Mouse (Mus musculus) midbrain, embryonic 13.5 days (tissue): ENCODE results near the gene 1600014C10Rik. TPM values are rescaled to one million over a fixed set of nuclear protein-coding genes. Genes with fewer than 3 reads are reported as not detected.

ENCODE experiments used
- ATAC-seq: fragments of 200-750 bp; cut with Nextera tagmentation; 2 replicates; pipeline ENCODE4 v1.8.0; 2017; ENCODE audit warnings: mild to moderate bottlenecking, moderate TSS enrichment, moderate library complexity
- H3K27ac ChIP-seq: fragments of 300-500 bp; sonication (generic); 2 replicates; pipeline ENCODE4 v1.5.1; 2015; ENCODE audit warnings: inconsistent platforms, mild to moderate bottlenecking, moderate library complexity
- H3K27me3 ChIP-seq: fragments of 300-500 bp; sonication (generic); 2 replicates; pipeline ENCODE4 v1.6.1; 2015; ENCODE audit warnings: mild to moderate bottlenecking, inconsistent platforms
- H3K36me3 ChIP-seq: fragments of 300-500 bp; sonication (generic); 2 replicates; pipeline ENCODE4 v1.6.1; 2015; ENCODE audit warnings: mild to moderate bottlenecking, inconsistent platforms
- H3K4me1 ChIP-seq: fragments of 300-500 bp; sonication (generic); replicated peaks from 2 replicates; pipeline ENCODE4 v1.6.1; 2015; ENCODE audit warnings: inconsistent platforms
- H3K4me2 ChIP-seq: fragments of 300-500 bp; sonication (generic); replicated peaks from 2 replicates; pipeline ENCODE4 v1.6.1; 2015; ENCODE audit warnings: moderate library complexity, mild to moderate bottlenecking, inconsistent platforms
- H3K4me3 ChIP-seq: fragments of 300-500 bp; sonication (generic); replicated peaks from 2 replicates; pipeline ENCODE4 v1.5.1; 2015; ENCODE audit warnings: mild to moderate bottlenecking, inconsistent platforms
- H3K9ac ChIP-seq: fragments of 300-500 bp; sonication (generic); replicated peaks from 2 replicates; pipeline ENCODE4 v1.6.1; 2015; ENCODE audit warnings: mild to moderate bottlenecking, inconsistent platforms
- H3K9me3 ChIP-seq: fragments of 300-500 bp; sonication (generic); 2 replicates; pipeline ENCODE4 v1.6.1; 2016; ENCODE audit warnings: mild to moderate bottlenecking, inconsistent platforms
- WGBS: fragments of 180-500 bp; shearing (Covaris S2); methylation state at CpG from one replicate; pipeline ENCODE4 v1.1.7; 2015; 5-methylcytosine and 5-hydroxymethylcytosine counted together
- polyA plus RNA-seq: library from polyadenylated mRNA; unstranded; fragments of >200 nt; fragmentation: Nextera tagmentation; extraction: Ambion mirVana; gene quantifications from 2 replicates; pipeline ENCODE4 v1.2.1, GENCODE M21; 2015

Gene 1600014C10Rik
- polyA plus RNA-seq, 1 experiment from 2014 or later, result 21.7 TPM

GRCm38 (mm10) chr7:38166930-38167645, 15.9 kb upstream of the 1600014C10Rik start:
- H3K4me2 ChIP-seq, result peak overlapping the region; percentile 16
- H3K27me3 ChIP-seq, result no peaks in the 10 kb centered on the region
- no peak overlapping the region for H3K27ac ChIP-seq
- H3K9ac ChIP-seq, result no peak overlapping the region
- H3K4me3 ChIP-seq, result no peak overlapping the region
- 71% methylated on average over 21 of the region's 21 CpGs for WGBS
- 0 out of 2 replicates have a peak, but pooled peaks have one; percentile 46 for ATAC-seq
- peaks cover 4% of the 10 kb centered on the region; the same call in 1 of the 2 replicates for H3K4me1 ChIP-seq
- H3K9me3 ChIP-seq, result no peaks in the 10 kb centered on the region
- no peaks in the 10 kb centered on the region for H3K36me3 ChIP-seq

GRCm38 (mm10) chr7:38167724-38168141, 15.3 kb upstream of the 1600014C10Rik start:
- H3K36me3 ChIP-seq, result no peaks in the 10 kb centered on the region
- no peak overlapping the region for H3K9ac ChIP-seq
- WGBS, result 19% methylated on average over 11 of the region's 11 CpGs
- peak; percentile 69; the same call in 1 of the 2 replicates for ATAC-seq
- no peak overlapping the region for H3K4me2 ChIP-seq
- H3K4me3 ChIP-seq, result no peak overlapping the region
- H3K4me1 ChIP-seq, result peaks cover 4% of the 10 kb centered on the region; the same call in 1 of the 2 replicates
- H3K27me3 ChIP-seq, result no peaks in the 10 kb centered on the region
- no peak overlapping the region for H3K27ac ChIP-seq
- H3K9me3 ChIP-seq, result no peaks in the 10 kb centered on the region

- WGBS, result 8% methylated on average over 14 of the region's 14 CpGs
- peak; percentile 40; the same call in 1 of the 2 replicates for ATAC-seq
- Histone ChIP-seq H3K4me1 (peaks cover 16% of the 10 kb centered on the region), H3K9me3 (no peaks in the 10 kb centered on the region), H3K36me3 (no peaks in the 10 kb centered on the region), H3K4me2 (peak overlapping the region; percentile 55), H3K4me3 (peak overlapping the region; percentile 28), H3K9ac (peak overlapping the region; percentile 73), H3K27me3 (0 out of 2 replicates have a peak, but pooled peaks cover 4% of the 10 kb centered on the region), H3K27ac (peak overlapping the region; percentile 84)
Measured at GRCm38 (mm10) chr7:38173871-38174270, 9.1 kb upstream of the 1600014C10Rik start.

GRCm38 (mm10) chr7:38174321-38175148, 8.5 kb upstream of the 1600014C10Rik start:
- H3K4me1 ChIP-seq, result peaks cover 16% of the 10 kb centered on the region
- peak overlapping the region; percentile 55 for H3K4me2 ChIP-seq
- H3K9ac ChIP-seq, result peak overlapping the region; percentile 73
- ATAC-seq, result peak; percentile 88
- peak overlapping the region; percentile 28 for H3K4me3 ChIP-seq
- 7% methylated on average over 31 of the region's 31 CpGs for WGBS
- no peaks in the 10 kb centered on the region for H3K36me3 ChIP-seq
- no peaks in the 10 kb centered on the region for H3K9me3 ChIP-seq
- H3K27me3 ChIP-seq, result 0 out of 2 replicates have a peak, but pooled peaks cover 4% of the 10 kb centered on the region
- peak overlapping the region; percentile 84 for H3K27ac ChIP-seq

- Histone ChIP-seq H3K4me1 (peaks cover 16% of the 10 kb centered on the region), H3K9ac (no peak overlapping the region), H3K4me2 (no peak overlapping the region), H3K27ac (no peak overlapping the region), H3K36me3 (no peaks in the 10 kb centered on the region), H3K4me3 (no peak overlapping the region), H3K27me3 (0 out of 2 replicates have a peak, but pooled peaks cover 4% of the 10 kb centered on the region), H3K9me3 (no peaks in the 10 kb centered on the region)
- no peak for ATAC-seq
- WGBS, result 74% methylated on average over 3 of the region's 3 CpGs
Measured at GRCm38 (mm10) chr7:38176056-38176455, 7.0 kb upstream of the 1600014C10Rik start.

GRCm38 (mm10) chr7:38179896-38180295, 3.1 kb upstream of the 1600014C10Rik start:
- Histone ChIP-seq H3K9me3 (no peaks in the 10 kb centered on the region), H3K27ac (no peak overlapping the region), H3K36me3 (no peaks in the 10 kb centered on the region), H3K4me3 (no peak overlapping the region), H3K4me1 (peaks cover 16% of the 10 kb centered on the region), H3K27me3 (no peaks in the 10 kb centered on the region), H3K4me2 (no peak overlapping the region), H3K9ac (no peak overlapping the region)
- no peak for ATAC-seq
- 68% methylated on average over 3 of the region's 3 CpGs for WGBS

- Histone ChIP-seq H3K4me3 (no peak overlapping the region), H3K9me3 (no peaks in the 10 kb centered on the region), H3K27ac (no peak overlapping the region), H3K9ac (no peak overlapping the region), H3K27me3 (no peaks in the 10 kb centered on the region), H3K4me1 (peaks cover 16% of the 10 kb centered on the region), H3K4me2 (no peak overlapping the region), H3K36me3 (no peaks in the 10 kb centered on the region)
- 88% methylated on average over 2 of the region's 2 CpGs for WGBS
- no peak for ATAC-seq
Measured at GRCm38 (mm10) chr7:38181366-38181765, 1.7 kb upstream of the 1600014C10Rik start.

GRCm38 (mm10) chr7:38182596-38182961, 438 bp upstream of the 1600014C10Rik start:
- Histone ChIP-seq H3K4me1 (peaks cover 16% of the 10 kb centered on the region), H3K9me3 (no peaks in the 10 kb centered on the region), H3K27ac (no peak overlapping the region), H3K4me2 (peak overlapping the region; percentile 75), H3K9ac (no peak overlapping the region), H3K36me3 (no peaks in the 10 kb centered on the region), H3K4me3 (0 out of 2 replicates have a peak overlapping the region, but pooled peaks have one; percentile 56), H3K27me3 (no peaks in the 10 kb centered on the region)
- WGBS, result under 1% methylated on average over 11 of the region's 11 CpGs
- ATAC-seq, result 0 out of 2 replicates have a peak, but pooled peaks have one; percentile 10

- Histone ChIP-seq H3K4me2 (peak overlapping the region; percentile 75), H3K27me3 (no peaks in the 10 kb centered on the region), H3K4me3 (peak overlapping the region; percentile 56), H3K4me1 (peaks cover 16% of the 10 kb centered on the region), H3K9ac (peak overlapping the region; percentile 74), H3K27ac (peak overlapping the region; percentile 92), H3K36me3 (0 out of 2 replicates have a peak, but pooled peaks cover under 1% of the 10 kb centered on the region), H3K9me3 (no peaks in the 10 kb centered on the region)
- WGBS, result 4% methylated on average over 36 of the region's 36 CpGs
- ATAC-seq, result peak; percentile 94
Measured at GRCm38 (mm10) chr7:38183709-38184417, 846 bp downstream of the 1600014C10Rik start.

GRCm38 (mm10) chr7:38184418-38184745, 1.4 kb downstream of the 1600014C10Rik start:
- no peaks in the 10 kb centered on the region for H3K9me3 ChIP-seq
- H3K4me2 ChIP-seq, result peak overlapping the region; percentile 75
- H3K27me3 ChIP-seq, result no peaks in the 10 kb centered on the region
- no peak for ATAC-seq
- no peak overlapping the region for H3K27ac ChIP-seq
- peak overlapping the region; percentile 56 for H3K4me3 ChIP-seq
- WGBS, result 48% methylated on average over 1 of the region's 1 CpGs
- peaks cover 16% of the 10 kb centered on the region for H3K4me1 ChIP-seq
- H3K36me3 ChIP-seq, result peaks cover 5% of the 10 kb centered on the region; the same call in 1 of the 2 replicates
- H3K9ac ChIP-seq, result peak overlapping the region; percentile 74

- H3K4me3 ChIP-seq, result no peak overlapping the region
- 84% methylated on average over 6 of the region's 6 CpGs for WGBS
- ATAC-seq, result no peak
- H3K4me1 ChIP-seq, result peaks cover 16% of the 10 kb centered on the region
- peak overlapping the region; percentile 75; the same call in 1 of the 2 replicates for H3K4me2 ChIP-seq
- H3K27me3 ChIP-seq, result no peaks in the 10 kb centered on the region
- no peaks in the 10 kb centered on the region for H3K9me3 ChIP-seq
- peaks cover 8% of the 10 kb centered on the region; the same call in 1 of the 2 replicates for H3K36me3 ChIP-seq
- H3K27ac ChIP-seq, result no peak overlapping the region
- peak overlapping the region; percentile 74; the same call in 1 of the 2 replicates for H3K9ac ChIP-seq
Measured at GRCm38 (mm10) chr7:38184786-38185185, 1.8 kb downstream of the 1600014C10Rik start.
